ENCODE assay signal across 8 mouse cellular contexts in the genomic region with DNA sequence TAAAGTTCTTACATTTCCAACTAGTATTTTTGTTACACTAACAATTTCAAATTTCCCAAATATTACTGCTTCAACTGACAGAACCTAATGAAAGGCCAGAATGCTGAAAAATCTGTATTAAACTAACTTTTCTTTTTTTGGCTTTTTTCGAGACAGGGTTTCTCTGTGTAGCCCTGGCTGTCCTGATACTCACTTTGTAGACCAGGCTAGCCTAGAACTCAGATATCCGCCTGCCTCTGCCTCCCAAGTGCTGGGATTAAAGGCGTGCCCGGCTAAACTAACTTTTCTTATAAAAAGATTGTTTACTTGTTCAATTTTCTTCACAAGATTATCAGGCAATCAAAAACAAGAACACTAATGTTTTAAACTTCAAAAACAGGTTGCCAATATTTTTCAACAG. TPM values are rescaled to one million over a fixed set of nuclear protein-coding genes. Genes with fewer than 3 reads are reported as not detected.
DNase-seq lines count a peak whose midpoint lies in the region; ATAC-seq and TF ChIP-seq lines count a peak whose summit lies in the region.

No protein-coding gene starts in this region.

- H3K79me2 ChIP-seq in MEL (ENCODE audit: control insufficient read depth, insufficient read depth, low read length, poor library complexity): peaks cover 46% of the 10 kb centered on the region

- H3K9me3 ChIP-seq in heart, embryonic 12.5 days (replicated peaks): no peaks in the 10 kb centered on the region
- no peaks in the 10 kb centered on the region for H3K9me3 ChIP-seq in MEL (replicated peaks; ENCODE audit: insufficient read depth, low read length)
- H3K9me3 ChIP-seq in hindbrain, embryonic 12.5 days (replicated peaks): no peaks in the 10 kb centered on the region
- no peaks in the 10 kb centered on the region for H3K9me3 ChIP-seq in midbrain, embryonic 12.5 days

- H3K4me3 ChIP-seq in heart, embryonic 12.5 days: peak overlapping the region; percentile 76
- H3K4me3 ChIP-seq in MEL (ENCODE audit: control insufficient read depth in 1 of 2, insufficient read depth in 1 of 2, low read depth in 2 of 2, low read length in 2 of 2): peak overlapping the region; percentile 86 to 91
- peak overlapping the region; percentile 82 for H3K4me3 ChIP-seq in hindbrain, embryonic 12.5 days
- peak overlapping the region; percentile 87 for H3K4me3 ChIP-seq in midbrain, embryonic 12.5 days

- no peak for TF ChIP-seq EP300 in MEL (IDR thresholded peaks at IDR 0.05; ENCODE audit: low read depth in 1 of 2, low read length in 2 of 2)

- no peak for TF ChIP-seq POLR2A in MEL (IDR thresholded peaks at IDR 0.05; ENCODE audit: control insufficient read depth in 1 of 2, insufficient read depth in 1 of 2, low read depth in 1 of 2, low read length in 2 of 2, poor library complexity in 1 of 2)

- H3K36me3 ChIP-seq in heart, embryonic 12.5 days: no peaks in the 10 kb centered on the region
- peaks cover 0 to 54% of the 10 kb centered on the region in 2 experiments; a peak in 3 of 4 replicates for H3K36me3 ChIP-seq in MEL (ENCODE audit: control insufficient read depth in 1 of 2, insufficient read depth in 2 of 2, low read length in 2 of 2)
- H3K36me3 ChIP-seq in hindbrain, embryonic 12.5 days: no peaks in the 10 kb centered on the region
- H3K36me3 ChIP-seq in midbrain, embryonic 12.5 days: no peaks in the 10 kb centered on the region

- DNase-seq in heart, postnatal 14 days: no peak
- DNase-seq in MEL (ENCODE audit: low read depth, low spot score): no peak
- no peak for DNase-seq in Muller cell, postnatal 12 days (ENCODE audit: inconsistent ontology term)
- DNase-seq in gastrocnemius, postnatal 14 days: no peak
- DNase-seq in adrenal gland, adult 2 months: no peak

- H3K27me3 ChIP-seq in heart, embryonic 12.5 days (replicated peaks): no peaks in the 10 kb centered on the region
- H3K27me3 ChIP-seq in MEL (ENCODE audit: control insufficient read depth in 1 of 2, insufficient read depth in 2 of 2, low read length in 2 of 2): no peaks in the 10 kb centered on the region
- H3K27me3 ChIP-seq in hindbrain, embryonic 12.5 days: no peaks in the 10 kb centered on the region
- 0 out of 2 replicates have a peak, but pooled peaks cover 4% of the 10 kb centered on the region for H3K27me3 ChIP-seq in midbrain, embryonic 12.5 days

- no peak for ATAC-seq in heart, embryonic 12.5 days (ENCODE audit: insufficient number of reproducible peaks, low FRiP score)
- ATAC-seq in hindbrain, embryonic 12.5 days (ENCODE audit: low FRiP score): no peak
- no peak for ATAC-seq in midbrain, embryonic 12.5 days (ENCODE audit: low FRiP score, low read depth)

- H3K27ac ChIP-seq in heart, embryonic 12.5 days (ENCODE audit: poor library complexity, severe bottlenecking): peak overlapping the region; percentile 98
- no peak overlapping the region for H3K27ac ChIP-seq in MEL (ENCODE audit: control insufficient read depth, low read depth, low read length)
- H3K27ac ChIP-seq in hindbrain, embryonic 12.5 days: no peak overlapping the region
- no peak overlapping the region for H3K27ac ChIP-seq in midbrain, embryonic 12.5 days (replicated peaks)

- no peak for TF ChIP-seq RAD21 in MEL (IDR thresholded peaks at IDR 0.05; ENCODE audit: low read depth, low read length)

- no peak for TF ChIP-seq CTCF in MEL (IDR thresholded peaks at IDR 0.05 in 2 of 3, conservative IDR thresholded peaks at IDR 0.05 in 1 of 3; ENCODE audit: control insufficient read depth in 1 of 3, insufficient read depth in 1 of 3, low read depth in 2 of 3, low read length in 3 of 3, poor library complexity in 1 of 3, severe bottlenecking in 1 of 3)

- H3K4me2 ChIP-seq in heart, embryonic 12.5 days: peak overlapping the region; percentile 77
- peak overlapping the region; percentile 70 for H3K4me2 ChIP-seq in hindbrain, embryonic 12.5 days (replicated peaks)
- H3K4me2 ChIP-seq in midbrain, embryonic 12.5 days (replicated peaks): peak overlapping the region; percentile 71

- WGBS in heart, embryonic 12.5 days: 37% methylated on average over 4 of the region's 4 CpGs
- 54% methylated on average over 4 of the region's 4 CpGs for WGBS in hindbrain, embryonic 12.5 days
- 48% methylated on average over 4 of the region's 4 CpGs for WGBS in midbrain, embryonic 12.5 days

- peak overlapping the region; percentile 98; the same call in 1 of the 2 replicates for H3K9ac ChIP-seq in heart, embryonic 12.5 days
- H3K9ac ChIP-seq in MEL (ENCODE audit: control insufficient read depth, low read depth, low read length, poor library complexity, severe bottlenecking): peak overlapping the region; percentile 95
- H3K9ac ChIP-seq in hindbrain, embryonic 12.5 days: 0 out of 2 replicates have a peak overlapping the region, but pooled peaks have one; percentile 88
- peak overlapping the region; percentile 96 for H3K9ac ChIP-seq in midbrain, embryonic 12.5 days (replicated peaks)

- intact Hi-C loops in heart, postnatal 14 days (cut with DNase I): loop anchor here (2.0 kb wide), 1 partner anchor 14 kb away; no protein-coding TSS in a partner anchor
- intact Hi-C loops in gastrocnemius, postnatal 14 days (cut with DNase I; ENCODE audit: low total_unique reads): no loop called here

- peaks cover 25% of the 10 kb centered on the region for H3K4me1 ChIP-seq in heart, embryonic 12.5 days (replicated peaks)
- peaks cover 26 to 44% of the 10 kb centered on the region in 2 experiments for H3K4me1 ChIP-seq in MEL (ENCODE audit: control insufficient read depth in 1 of 2, insufficient read depth in 2 of 2, low read length in 2 of 2)
- H3K4me1 ChIP-seq in hindbrain, embryonic 12.5 days: peaks cover 21% of the 10 kb centered on the region
- peaks cover 23% of the 10 kb centered on the region for H3K4me1 ChIP-seq in midbrain, embryonic 12.5 days

TF ChIP-seq in MEL, 35 proteins besides CTCF, POLR2A, EP300 and RAD21:
- TF ChIP-seq TAL1 (IDR thresholded peaks at IDR 0.05; ENCODE audit: low read length) (no peak), ELF1 (IDR thresholded peaks at IDR 0.05; ENCODE audit: low read depth, low read length) (no peak), ZC3H11A (IDR thresholded peaks at IDR 0.05; ENCODE audit: low read depth, low read length) (no peak), ZKSCAN1 (IDR thresholded peaks at IDR 0.05; ENCODE audit: low read depth, low read length) (no peak), USF2 (IDR thresholded peaks at IDR 0.05; ENCODE audit: borderline replicate concordance in 1 of 2, insufficient read depth in 1 of 2, low read depth in 1 of 2, low read length in 2 of 2) (no peak), KAT2A (conservative IDR thresholded peaks at IDR 0.05; ENCODE audit: low read depth, low read length) (no peak), ZMIZ1 (IDR thresholded peaks at IDR 0.05; ENCODE audit: low read depth, low read length) (no peak), POLR2AphosphoS2 (IDR thresholded peaks at IDR 0.05; ENCODE audit: low read length) (no peak), SMC3 (IDR thresholded peaks at IDR 0.05; ENCODE audit: low read depth, low read length) (no peak), JUND (IDR thresholded peaks at IDR 0.05; ENCODE audit: low read depth, low read length) (no peak), MYC (IDR thresholded peaks at IDR 0.05; ENCODE audit: low read depth, low read length) (no peak), ZNF384 (IDR thresholded peaks at IDR 0.05; ENCODE audit: low read depth, low read length) (no peak), UBTF (IDR thresholded peaks at IDR 0.05; ENCODE audit: borderline replicate concordance, insufficient read depth, low read depth, low read length) (no peak), NRF1 (IDR thresholded peaks at IDR 0.05; ENCODE audit: insufficient read depth, low read depth, low read length, poor library complexity, severe bottlenecking) (no peak), MEF2A (IDR thresholded peaks at IDR 0.05; ENCODE audit: extremely low read depth, insufficient replicate concordance, low read depth, low read length, poor library complexity, severe bottlenecking) (no peak), MAZ (IDR thresholded peaks at IDR 0.05; ENCODE audit: low read depth, low read length) (no peak), TCF12 (IDR thresholded peaks at IDR 0.05; ENCODE audit: low read depth, low read length) (no peak), MAFK (IDR thresholded peaks at IDR 0.05; ENCODE audit: borderline replicate concordance, low read depth, low read length) (no peak), CHD1 (IDR thresholded peaks at IDR 0.05; ENCODE audit: low read depth, low read length) (no peak), CHD2 (IDR thresholded peaks at IDR 0.05; ENCODE audit: low read length) (no peak)

RNA-seq across cellular contexts. Expression of gene A830005F24Rik, which starts 31.5 kb away (rescaled TPM):
- 0.75 and 0.76 TPM in 2 replicates for polyA plus RNA-seq in heart, embryonic 12.5 days (2016; fragmentation: Nextera tagmentation; extraction: Ambion mirVana)
- not detected for total RNA-seq in heart, postnatal 14 days (2021)
- 0.42 and 0.73 TPM in 2 replicates for total RNA-seq in MEL (2012; rRNA removed)
- polyA plus RNA-seq in MEL (2012; ENCODE audit: insufficient read depth in 1 of 2, insufficient read length in 2 of 2, low read depth in 1 of 2, low replicate concordance in 2 of 2, missing spikeins in 1 of 2): under 1 TPM in 1 of 2 experiments, not detected in 1; 0.70 TPM
- polyA plus RNA-seq in hindbrain, embryonic 12.5 days (2016; fragmentation: Nextera tagmentation; extraction: Ambion mirVana): 3.2 and 4.0 TPM in 2 replicates
- polyA plus RNA-seq in midbrain, embryonic 12.5 days (2016; fragmentation: Nextera tagmentation; extraction: Ambion mirVana): 1.5 and 1.6 TPM in 2 replicates
- not detected for total RNA-seq in gastrocnemius, postnatal 14 days (2021)
- not detected for total RNA-seq in adrenal gland, adult 2 months (2021)
- not detected in 2 replicates for polyA plus RNA-seq in adrenal gland, adult 2 months (2012; rRNA removed)

RNA-seq across cellular contexts. Expression of gene Zfp169, which starts 31.6 kb away (rescaled TPM):
- polyA plus RNA-seq in heart, embryonic 12.5 days (2016; fragmentation: Nextera tagmentation; extraction: Ambion mirVana): 3.8 and 4.1 TPM in 2 replicates
- 1 to 10 TPM; 4.6 to 5.5 TPM for total RNA-seq in heart, postnatal 14 days (2021)
- 5.9 and 6.5 TPM in 2 replicates for total RNA-seq in MEL (2012; rRNA removed)
- polyA plus RNA-seq in MEL (2012; ENCODE audit: insufficient read depth in 1 of 2, insufficient read length in 2 of 2, low read depth in 1 of 2, low replicate concordance in 2 of 2, missing spikeins in 1 of 2): 1 to 10 TPM in 1 of 2 experiments, not detected in 1; 3.6 TPM
- polyA plus RNA-seq in hindbrain, embryonic 12.5 days (2016; fragmentation: Nextera tagmentation; extraction: Ambion mirVana): 7.4 TPM in 2 replicates
- 5.5 and 6.0 TPM in 2 replicates for polyA plus RNA-seq in midbrain, embryonic 12.5 days (2016; fragmentation: Nextera tagmentation; extraction: Ambion mirVana)
- total RNA-seq in gastrocnemius, postnatal 14 days (2021): 1 to 10 TPM; 2.5 to 2.8 TPM
- 1 to 10 TPM; 6.5 to 6.9 TPM for total RNA-seq in adrenal gland, adult 2 months (2021)
- polyA plus RNA-seq in adrenal gland, adult 2 months (2012; rRNA removed): 2.6 and 2.7 TPM in 2 replicates
